Mouse (Mus musculus) adrenal gland, postnatal 25 days (tissue): ENCODE measurements around the gene Kcnip2. TPM values are rescaled to one million over a fixed set of nuclear protein-coding genes. Genes with fewer than 3 reads are reported as not detected.

Experiments used
- DNase-seq: peaks from one replicate; pipeline ENCODE4 v3.0.0; 2021; ENCODE audit warnings: mixed read lengths
- long read RNA-seq: library from polyadenylated mRNA; stranded (forward); transcript quantifications from one replicate; pipeline ENCODE4 v2.0.0, GENCODE M21; 2021
- total RNA-seq: library from RNA; stranded (reverse); gene quantifications from 2 replicates; pipeline ENCODE4 v1.2.3, GENCODE M21; 2021

Gene Kcnip2
- total RNA-seq = 0.27 TPM in 1 of 2 replicates, not detected in the other
- long read RNA-seq = 0 reads

DNA sequence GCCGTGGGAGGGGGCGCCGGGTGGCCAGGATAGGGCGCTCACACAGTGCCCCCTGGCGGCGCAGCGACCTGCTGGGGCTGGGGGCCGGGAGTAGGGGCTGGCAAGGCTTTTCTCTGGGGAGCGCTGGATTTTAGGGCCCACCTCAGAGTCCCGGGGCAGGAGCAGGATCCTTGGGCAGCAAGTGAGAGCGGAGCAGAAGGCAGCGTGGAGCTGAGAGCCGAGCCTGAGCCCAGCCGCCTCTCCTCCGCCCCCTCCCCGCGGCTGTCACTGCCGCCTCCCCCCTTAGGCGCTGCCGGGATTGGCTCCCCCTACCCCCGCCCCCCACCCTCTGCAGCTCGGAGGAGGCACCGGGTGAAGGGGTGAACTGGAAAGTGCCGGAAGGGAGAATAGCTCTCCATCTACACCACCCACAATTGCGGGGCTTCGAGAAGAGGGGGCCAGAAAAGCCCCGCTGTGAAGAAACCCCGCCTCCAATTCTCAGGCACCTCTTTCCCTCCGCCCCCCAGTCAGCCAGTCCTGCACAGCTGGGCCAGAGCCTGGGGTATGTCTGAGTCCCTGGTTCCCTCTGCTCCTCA, at the start of gene Kcnip2:
Kcnip2 (minus strand) TSS at position 231 of the 575 bp plus-strand sequence.
- DNase-seq = peak; percentile 18

DNA sequence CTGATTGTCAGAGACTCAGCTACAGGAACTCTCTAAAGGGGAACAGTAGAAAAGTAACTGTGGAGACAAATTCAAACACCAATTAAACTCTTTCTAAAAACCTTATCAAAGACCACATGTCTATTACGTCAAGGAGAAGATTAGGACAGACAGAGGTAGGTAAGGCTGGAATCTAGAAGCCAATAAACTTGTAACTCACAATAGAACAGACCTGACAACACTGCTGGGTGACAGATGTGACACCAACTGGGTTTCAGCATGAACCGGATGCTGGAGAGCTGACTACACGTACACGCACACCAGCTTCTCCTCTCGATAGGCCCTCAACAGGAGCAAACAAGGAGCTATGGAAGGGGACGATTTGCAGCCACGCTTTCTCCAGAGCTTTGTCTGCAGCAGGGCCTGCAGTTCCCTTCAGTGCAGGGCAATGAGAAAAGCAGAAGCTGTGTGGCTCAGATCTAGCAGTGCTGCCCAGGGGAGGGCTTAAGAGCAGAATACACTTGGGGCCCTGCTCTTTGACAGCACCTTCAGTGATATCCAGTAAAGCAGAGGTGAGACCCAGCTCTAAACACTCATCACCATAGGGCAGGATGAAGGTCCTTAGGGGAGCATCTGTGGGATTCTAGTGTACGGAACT, 39.5 kb upstream of the Kcnip2 start:
- no peak for DNase-seq

DNA sequence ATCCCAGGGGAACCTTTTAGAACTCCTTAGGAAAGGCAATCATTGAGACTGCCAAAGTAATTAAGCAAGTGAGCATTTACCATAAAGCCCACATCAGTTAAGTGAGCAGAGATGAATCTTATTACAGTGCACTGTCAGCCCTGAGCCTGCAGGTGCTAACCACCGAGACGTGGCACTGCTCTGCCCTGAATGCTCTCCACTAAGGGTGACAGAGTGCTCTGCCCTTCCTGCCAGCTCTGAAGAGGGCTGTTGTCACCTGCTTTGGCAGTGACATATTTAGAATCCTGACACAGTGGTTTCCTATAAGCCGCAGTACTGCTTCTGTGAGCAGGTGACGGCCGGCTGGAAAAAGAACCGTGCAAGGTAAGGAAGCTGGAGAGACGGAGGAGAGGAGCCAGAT, 38.7 kb upstream of the Kcnip2 start:
- no peak for DNase-seq

DNA sequence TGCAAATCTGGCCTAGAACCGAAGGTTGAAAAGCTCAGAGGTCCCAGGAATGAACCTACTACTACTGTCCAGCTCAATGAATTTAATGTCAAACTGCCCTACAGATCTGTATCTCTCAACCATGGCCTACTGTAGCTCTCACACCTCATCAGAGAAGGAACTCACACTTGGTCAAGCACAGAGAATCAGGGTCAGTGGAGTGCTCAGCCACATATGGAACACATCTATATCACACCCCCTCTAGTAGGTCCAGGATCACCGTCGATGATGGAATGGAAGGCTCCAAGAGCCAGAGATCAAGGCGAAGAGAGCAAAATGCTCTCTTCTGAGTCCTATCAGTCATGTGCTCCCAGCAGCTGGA, 31.9 kb upstream of the Kcnip2 start:
- no peak for DNase-seq

DNA sequence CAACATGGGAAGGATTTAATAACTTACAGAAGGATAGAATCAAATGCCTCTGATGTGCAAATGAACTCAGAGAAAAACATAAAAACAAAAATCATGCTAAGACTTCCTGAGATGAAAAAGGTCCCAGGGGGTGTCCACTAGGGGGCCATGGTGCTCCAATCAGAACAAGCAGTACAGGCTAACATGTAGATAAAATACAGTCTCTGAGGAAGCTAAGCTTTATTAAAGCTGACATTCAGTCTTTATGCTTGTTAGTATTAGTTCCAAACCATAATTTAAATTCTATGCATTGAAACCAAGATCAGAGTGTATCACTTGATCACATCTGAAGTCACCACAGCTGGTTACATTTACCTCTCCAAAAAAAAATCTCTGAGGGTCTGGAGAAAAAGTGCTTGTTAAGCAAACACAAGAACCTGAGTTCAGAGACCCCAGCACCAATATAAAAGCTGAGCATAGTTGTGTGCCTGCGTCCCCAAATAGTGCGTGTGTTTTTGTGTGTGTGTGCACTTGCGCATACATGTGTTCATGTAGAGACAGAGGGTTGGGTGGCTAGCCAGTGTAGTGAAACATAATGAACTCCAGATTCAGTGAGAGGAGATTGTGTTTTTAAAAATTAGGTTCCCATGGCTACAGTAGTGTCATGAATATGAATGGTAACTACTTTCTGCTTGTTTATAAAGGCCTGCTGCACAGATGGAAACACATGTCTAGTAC, 31.3 kb upstream of the Kcnip2 start:
- peak; percentile 15 for DNase-seq

DNA sequence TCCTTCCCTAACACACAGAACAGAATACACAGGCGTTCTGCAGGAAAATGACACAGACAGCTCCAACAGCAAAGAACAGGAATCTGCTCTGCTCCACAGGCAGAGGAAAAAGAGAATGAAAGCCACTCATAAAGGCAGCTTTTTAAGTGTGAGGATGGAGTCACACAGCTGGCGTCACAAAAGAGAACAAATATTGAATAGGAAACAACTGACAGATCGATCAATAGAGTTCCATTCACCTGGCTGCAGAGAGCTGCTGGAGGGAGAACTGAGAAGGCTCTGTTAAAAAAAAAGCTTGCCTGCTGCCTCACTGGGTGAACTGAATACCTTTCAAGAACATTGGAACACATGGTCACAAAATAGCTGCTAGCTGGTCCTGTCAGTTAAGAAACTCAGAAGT, 28.3 kb upstream of the Kcnip2 start:
- DNase-seq = no peak

DNA sequence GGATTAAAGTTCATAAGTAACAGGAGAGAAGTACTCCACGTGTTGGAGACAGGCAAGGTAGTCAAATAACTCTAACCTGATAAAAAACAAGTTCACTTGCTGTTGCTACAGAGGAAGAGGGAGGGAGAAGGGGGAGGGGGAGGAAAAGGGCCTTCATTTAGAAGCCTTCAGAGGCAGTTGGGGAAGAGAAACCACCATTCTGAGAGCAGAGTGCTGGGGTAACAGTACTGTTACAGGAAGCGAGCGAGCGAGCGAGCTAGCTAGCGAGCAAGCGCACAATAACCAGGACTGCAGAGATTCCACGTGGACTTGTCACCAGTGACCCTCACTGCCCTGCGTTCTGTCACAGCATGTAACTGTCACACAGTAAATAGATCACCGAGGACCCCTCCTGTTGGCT, 27.6 kb upstream of the Kcnip2 start:
- DNase-seq = no peak

DNA sequence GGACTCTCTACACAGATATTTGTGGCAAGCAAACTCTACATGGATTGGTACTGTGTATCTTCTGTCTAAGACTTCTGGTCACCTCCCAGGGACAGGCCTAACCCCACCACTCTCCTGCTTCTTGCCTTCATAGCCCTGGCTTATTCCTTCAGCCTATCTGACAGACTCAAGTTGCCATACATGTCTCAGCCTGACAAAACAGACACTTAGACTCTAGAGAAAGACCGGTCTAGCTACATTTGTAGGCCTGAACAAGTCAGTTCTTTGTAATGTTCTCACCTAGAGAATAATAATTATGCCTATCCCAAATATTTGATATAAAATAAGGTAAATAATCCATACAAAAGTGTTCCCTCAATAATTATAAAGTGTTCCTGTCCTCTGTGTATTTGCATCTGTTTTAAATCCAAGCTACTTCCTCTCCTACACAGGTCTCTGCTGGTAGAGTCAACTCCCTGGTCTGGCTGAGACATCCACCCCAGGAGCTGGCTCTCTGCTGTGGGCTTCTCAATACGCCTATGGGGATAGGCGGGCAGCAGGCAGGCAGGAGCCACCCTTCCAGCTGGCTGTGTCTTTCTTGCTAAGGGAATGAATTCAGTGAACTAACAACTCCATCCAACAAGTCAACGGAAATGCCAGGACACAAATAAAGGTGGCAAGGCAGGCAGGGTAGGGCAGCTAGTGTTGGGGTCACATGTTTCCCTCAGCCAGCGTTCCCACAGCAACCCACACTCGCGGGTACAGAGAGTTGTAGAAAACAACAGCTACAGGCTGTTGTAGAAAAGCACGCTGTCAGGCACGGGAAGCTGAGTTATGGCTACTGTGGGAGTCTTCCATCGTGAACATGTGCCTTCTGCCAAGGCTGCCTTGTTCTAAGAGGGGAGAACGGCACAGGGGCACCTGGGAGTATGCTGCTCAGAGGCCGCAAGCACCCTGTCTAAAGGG, 21.5 kb upstream of the Kcnip2 start:
- no peak for DNase-seq

DNA sequence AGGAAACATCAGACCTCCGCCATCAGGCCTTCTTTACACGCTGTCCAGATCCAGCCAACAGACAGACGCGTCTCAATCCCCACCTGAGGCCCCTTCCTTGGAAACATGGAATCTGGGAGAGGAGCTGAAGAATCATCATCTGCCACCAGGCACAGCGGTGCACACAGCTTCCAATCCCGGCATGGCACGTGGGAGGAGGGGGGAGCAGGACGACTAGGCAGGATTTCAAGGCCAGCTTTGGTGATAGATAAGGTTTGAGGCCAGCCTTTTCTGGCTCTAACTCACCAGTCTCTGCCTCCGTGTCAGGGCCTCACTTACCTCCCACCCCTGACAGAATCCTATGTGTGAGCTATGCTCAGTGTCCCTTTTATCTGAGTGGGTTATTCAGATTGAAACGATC, 19.6 kb upstream of the Kcnip2 start:
- peak; percentile 59 for DNase-seq

DNA sequence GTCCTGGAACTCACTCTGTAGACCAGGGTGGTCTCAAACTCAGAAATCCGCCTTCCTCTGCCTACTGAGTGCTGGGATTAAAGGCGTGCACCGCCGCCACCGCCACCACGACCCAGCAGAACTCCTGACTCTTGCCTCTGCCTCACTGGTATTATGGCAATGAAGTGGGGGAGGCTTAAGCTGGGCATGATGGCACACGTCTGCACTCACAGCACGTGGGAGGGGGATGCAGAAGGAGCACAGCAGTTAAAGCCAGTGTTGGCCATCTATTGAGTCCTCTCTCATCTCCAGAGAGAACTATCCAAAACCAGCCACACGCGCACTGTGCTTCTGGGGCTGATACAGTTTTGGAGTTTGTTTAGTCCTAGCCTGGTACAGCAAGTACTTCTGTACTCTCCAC, 17.8 kb upstream of the Kcnip2 start:
- DNase-seq = no peak

DNA sequence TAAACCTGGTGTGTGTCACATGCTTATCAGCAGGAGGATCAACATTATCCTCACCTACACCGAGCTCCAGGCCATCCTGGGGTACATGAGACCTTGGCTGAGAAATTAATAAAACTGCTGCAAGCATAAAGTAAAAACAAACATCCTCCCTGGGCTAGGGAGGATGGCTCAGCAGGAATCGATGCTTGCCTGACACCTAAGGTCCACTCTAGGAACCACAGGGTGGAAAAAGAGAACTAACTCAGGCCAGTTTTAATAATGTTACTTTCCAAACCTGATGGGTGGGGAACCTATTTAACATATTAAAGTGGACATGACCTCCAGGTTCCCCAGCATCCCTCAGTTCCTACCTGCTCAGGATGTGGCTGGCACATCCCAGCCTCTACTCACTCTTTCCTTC, 14.8 kb upstream of the Kcnip2 start:
- no peak for DNase-seq

DNA sequence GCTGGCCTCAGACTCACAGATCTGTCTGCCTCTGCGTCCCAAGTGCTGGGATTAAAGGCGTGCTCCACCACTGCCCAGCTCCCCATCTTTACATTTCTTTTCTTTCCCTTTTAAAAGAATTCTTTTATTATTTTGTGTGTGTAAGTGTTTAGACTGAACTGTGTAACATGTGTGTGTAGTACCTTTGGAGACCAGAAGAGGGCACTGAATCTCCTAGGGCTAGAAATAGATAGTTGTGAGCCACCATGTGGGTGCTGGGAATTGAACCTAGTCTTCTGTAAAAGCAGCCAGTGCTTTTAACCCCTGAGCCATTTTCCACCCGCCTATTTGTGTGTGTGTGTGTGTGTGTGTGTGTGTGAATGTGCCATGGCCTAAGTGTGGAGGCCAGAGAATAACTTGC, 11.9 kb upstream of the Kcnip2 start:
- no peak for DNase-seq

DNA sequence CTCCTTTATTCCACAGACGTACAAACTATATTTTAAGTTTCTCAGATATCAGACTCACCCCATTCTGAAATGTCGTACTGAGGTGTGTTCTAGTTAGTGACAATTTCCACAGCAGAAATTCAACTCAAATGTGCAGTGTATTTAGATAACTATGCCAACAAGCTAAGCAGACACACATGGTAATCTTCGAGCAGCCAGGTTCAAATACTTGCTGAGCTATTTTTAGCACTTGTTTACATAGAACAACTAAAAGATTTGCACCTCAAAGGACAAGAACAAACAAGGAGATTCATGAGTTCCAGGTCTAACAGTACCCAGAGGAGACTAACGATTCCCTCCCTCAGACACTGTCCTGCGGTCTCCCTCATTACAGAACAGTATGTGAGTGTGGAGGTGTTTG, 11.3 kb upstream of the Kcnip2 start:
- no peak for DNase-seq

DNA sequence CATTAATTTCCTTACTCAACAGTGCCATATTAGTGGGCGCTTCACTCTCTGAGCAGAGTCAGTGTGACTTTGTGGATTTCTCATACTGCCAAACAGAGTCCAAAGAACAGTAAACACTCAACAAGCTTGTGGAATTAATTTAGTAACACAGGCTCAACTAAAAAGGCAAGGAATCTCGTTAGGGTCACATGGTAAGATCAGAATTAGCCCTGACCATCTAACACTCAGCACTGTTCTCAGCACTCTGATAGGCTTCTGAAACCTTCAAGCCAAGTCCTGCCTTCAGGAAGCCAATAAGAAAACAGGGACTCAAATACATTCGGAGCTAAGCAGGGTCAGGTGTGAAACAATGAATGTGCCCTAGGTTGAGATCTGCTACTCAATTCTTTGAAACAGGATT, 10.3 kb upstream of the Kcnip2 start:
- no peak for DNase-seq

DNA sequence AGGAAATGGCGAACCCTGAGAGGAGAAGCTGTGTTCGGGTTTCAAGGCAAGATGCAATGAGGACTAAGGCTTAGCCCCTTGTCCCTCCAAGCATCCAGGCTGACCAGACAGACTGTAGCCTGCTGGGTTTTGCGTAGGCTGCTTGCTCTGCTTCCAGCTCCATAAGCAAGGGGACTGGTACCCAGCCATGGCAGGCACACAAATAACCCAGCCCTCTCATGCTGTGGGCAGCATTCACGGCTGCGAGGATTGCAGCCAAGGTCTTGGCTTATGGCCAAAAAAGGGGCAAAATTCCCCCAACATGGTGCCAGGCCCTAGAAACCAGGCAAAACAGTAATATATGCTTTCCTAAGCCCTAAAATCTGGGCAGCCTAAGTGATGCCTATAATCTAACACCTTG, 6.0 kb upstream of the Kcnip2 start:
- DNase-seq = no peak

DNA sequence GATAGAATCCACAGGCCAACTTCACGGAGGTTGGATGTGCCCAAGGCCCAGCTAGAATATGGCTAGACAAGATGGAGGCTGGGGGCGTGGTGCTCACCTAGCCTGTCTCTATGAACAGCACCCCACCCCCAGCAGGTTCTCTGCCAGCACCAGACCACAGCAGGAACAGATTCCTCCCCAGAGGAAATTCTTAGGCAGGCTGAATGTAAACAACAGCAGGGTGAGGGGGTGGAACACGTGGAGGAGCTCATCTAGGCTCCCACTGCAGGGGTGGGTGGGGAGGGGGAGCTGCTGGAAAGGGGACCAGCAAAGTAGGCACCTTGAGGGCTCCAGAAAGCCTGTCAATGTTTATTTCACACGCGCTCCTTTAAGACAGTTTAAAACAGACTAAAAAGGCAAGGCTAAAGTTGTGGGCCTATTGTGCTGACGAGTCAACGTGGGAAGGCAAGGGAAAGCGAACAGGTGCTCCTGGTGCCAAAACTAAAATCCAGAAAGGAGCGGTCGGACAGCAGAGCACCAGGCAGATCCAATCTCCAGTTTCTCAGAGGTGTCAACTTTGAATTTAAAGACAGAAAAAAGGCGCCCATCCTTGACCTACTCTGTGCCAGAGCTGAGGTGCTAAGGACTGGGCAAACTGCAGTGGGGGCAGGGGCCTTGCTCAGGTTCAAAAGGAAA, 2.1 kb upstream of the Kcnip2 start:
- DNase-seq = no peak

DNA sequence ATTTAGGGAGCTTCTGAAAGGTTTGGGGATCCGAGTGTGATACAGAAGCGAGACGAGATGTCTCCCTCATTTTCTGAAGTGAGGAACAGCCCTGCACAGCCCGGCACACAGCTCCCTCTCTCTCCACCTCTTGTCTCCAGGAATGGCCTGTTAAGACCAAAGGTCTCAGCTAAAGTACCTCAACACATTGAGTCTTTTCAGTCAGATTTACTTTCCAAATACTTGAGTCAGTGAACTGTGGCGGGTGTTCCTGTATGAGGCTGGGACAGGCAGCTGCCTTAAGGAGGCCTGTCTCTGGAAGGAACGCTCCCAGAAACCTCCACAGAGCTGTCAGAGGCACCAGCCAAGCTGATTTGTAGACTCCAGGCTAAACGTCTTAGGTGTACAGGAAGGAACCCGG, 866 bp upstream of the Kcnip2 start:
- DNase-seq = no peak

DNA sequence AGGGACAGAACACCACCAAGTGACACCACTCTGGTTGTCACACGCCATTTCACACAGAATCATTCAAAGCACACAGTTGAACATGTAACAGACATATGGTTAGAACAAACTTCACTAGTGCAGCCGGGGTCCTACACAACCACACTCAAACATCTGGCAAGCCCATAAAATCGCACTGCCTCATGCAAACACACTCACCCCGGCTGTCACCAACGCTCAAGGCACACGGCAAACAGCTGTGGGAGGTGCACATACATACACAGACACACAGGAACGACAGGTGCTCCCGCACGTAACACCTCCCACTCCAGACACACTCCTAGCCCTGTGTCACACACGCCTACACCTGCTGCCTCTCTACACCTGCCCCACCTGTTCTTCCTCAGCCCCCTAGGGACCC, 691 bp downstream of the Kcnip2 start:
- no peak for DNase-seq

DNA sequence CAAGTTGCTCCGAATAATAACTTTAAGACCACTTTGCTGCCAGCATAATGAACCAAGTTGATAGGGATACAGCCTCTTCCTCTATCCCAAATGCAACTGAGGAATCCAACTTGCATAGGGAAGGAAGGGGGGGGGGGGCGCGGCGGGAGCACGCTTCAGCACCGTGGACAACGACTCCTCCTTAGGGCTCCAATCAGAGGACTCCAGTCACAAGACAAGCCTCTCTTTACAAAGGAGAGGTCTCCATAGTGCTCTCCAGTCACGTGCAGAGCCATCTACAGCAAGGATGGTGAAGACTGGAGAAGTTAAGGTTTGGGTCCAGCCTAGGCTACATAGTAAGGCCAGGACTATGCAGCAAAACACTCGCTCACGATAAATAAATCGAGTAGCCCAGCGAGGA, 2.1 kb downstream of the Kcnip2 start:
- DNase-seq = no peak

DNA sequence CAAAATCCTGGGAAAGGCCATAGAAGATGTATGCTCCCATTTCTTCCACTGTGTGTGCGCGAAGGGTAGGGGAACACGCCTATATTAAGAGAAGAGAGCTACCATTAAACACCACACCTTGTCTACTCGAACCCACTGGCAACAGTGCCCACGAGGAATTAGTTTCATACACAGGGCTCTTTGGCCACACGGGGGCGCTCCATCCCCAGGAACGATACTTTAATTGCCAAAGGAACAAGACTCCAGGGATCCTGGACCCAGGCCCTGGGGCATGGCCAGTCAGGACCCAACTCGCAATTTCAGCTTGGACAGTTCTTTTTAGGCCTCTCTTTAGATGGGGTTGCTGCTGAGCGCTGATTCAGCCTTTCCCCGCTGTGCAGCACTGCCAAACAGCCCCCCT, 2.6 kb downstream of the Kcnip2 start:
- peak; percentile 89 for DNase-seq

DNA sequence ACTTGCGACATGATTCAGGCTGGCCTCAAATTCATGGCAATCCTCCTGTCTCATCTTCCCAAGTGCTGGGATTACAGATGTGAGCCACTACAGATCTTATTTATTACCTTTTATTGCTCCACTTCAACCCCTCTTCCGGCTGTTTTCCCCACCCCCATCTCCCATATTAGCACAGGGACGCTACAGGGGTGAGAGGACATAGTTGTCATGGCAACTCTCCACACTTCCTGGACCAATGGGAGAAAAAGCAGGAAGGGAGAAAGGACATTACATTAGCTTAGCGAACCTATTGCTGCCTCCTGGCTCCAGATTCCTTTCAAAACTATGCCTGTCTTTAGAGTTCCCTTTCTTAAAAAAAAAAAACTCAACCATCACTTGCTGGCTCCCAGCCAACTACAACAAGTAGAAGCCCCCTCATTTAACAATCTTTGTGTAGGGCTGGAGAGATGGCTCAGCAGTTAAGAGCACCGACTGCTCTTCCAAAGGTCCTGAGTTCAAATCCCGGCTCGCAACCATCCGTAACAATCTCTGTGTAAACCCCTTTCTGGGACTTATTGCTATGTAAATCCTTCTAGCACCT, 3.1 kb downstream of the Kcnip2 start:
- no peak for DNase-seq

DNA sequence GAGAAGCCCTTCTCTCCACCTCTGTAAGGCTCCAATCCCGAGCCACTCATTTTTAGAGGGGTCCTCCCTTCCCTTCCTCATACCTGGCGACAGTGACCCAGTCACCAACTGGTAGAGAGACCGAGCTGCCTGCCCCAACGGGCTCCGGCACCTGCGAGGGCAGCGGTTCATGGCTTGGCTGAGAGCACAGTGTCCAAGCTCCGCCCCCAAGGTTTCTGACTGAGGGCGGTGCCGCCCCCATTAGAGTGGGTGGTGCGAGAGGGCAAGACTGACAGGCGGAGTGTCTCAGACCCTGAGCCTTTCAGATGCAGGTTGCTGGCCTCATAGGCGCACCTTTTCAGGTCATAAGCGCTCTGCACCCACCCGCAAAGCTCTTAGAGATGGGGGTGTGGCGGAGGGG, 3.7 kb downstream of the Kcnip2 start:
- DNase-seq = peak; percentile 74
